Mouse (Mus musculus): ENCODE measurements around the gene Traf7.

The Traf7 gene

GRCm38 (mm10) chr17:24478663-24479380, 48.9 kb downstream of the Traf7 start, which contains the start of gene Mlst8:
Gene Mlst8 (minus strand): TSS chr17:24479078.
- DNase-seq (ENCODE audit: extremely low read depth, insufficient read length, low spot score) = peak; percentile 97

GRCm38 (mm10) chr17:24477985-24478600, 49.6 kb downstream of the Traf7 start:
- no peak for DNase-seq (ENCODE audit: extremely low read depth, insufficient read length, low spot score)

GRCm38 (mm10) chr17:24477053-24477984, 50.4 kb downstream of the Traf7 start:
- no peak for DNase-seq (ENCODE audit: extremely low read depth, insufficient read length, low spot score)

- no peak for DNase-seq (ENCODE audit: extremely low read depth, insufficient read length, low spot score)
Observed at GRCm38 (mm10) chr17:24476022-24476776, 51.5 kb downstream of the Traf7 start.

GRCm38 (mm10) chr17:24475586-24475985, 52.2 kb downstream of the Traf7 start:
- no peak for DNase-seq (ENCODE audit: extremely low read depth, insufficient read length, low spot score)

GRCm38 (mm10) chr17:24474557-24474956, 53.2 kb downstream of the Traf7 start:
- DNase-seq (ENCODE audit: extremely low read depth, insufficient read length, low spot score) = no peak

GRCm38 (mm10) chr17:24473612-24474275, 54.0 kb downstream of the Traf7 start, which contains the start of gene Bricd5:
Gene Bricd5 (plus strand): TSS chr17:24473884.
- no peak for DNase-seq (ENCODE audit: extremely low read depth, insufficient read length, low spot score)

- peak; percentile 56 for DNase-seq (ENCODE audit: extremely low read depth, insufficient read length, low spot score)
Observed at GRCm38 (mm10) chr17:24472512-24472911, 55.2 kb downstream of the Traf7 start.

- DNase-seq (ENCODE audit: extremely low read depth, insufficient read length, low spot score) = peak; percentile 81
Observed at GRCm38 (mm10) chr17:24470701-24471527, 56.8 kb downstream of the Traf7 start.

- peak; percentile 100 for DNase-seq (ENCODE audit: extremely low read depth, insufficient read length, low spot score)
Observed at GRCm38 (mm10) chr17:24469910-24470602, 57.7 kb downstream of the Traf7 start, which contains the start of the genes E4f1 and Pgp. Gene E4f1 (minus strand): TSS chr17:24470313. Gene Pgp (plus strand): TSS chr17:24470392.

GRCm38 (mm10) chr17:24469336-24469909, 58.3 kb downstream of the Traf7 start:
- no peak for DNase-seq (ENCODE audit: extremely low read depth, insufficient read length, low spot score)

- no peak for DNase-seq (ENCODE audit: extremely low read depth, insufficient read length, low spot score)
Observed at GRCm38 (mm10) chr17:24468636-24469246, 59.0 kb downstream of the Traf7 start.

GRCm38 (mm10) chr17:24463374-24464133, 64.2 kb downstream of the Traf7 start:
- no peak for DNase-seq (ENCODE audit: extremely low read depth, insufficient read length, low spot score)

- DNase-seq (ENCODE audit: extremely low read depth, insufficient read length, low spot score) = no peak
Observed at GRCm38 (mm10) chr17:24462932-24463331, 64.8 kb downstream of the Traf7 start.

- no peak for DNase-seq (ENCODE audit: extremely low read depth, insufficient read length, low spot score)
Observed at GRCm38 (mm10) chr17:24461580-24461979, 66.2 kb downstream of the Traf7 start.
